In the genomic region with DNA sequence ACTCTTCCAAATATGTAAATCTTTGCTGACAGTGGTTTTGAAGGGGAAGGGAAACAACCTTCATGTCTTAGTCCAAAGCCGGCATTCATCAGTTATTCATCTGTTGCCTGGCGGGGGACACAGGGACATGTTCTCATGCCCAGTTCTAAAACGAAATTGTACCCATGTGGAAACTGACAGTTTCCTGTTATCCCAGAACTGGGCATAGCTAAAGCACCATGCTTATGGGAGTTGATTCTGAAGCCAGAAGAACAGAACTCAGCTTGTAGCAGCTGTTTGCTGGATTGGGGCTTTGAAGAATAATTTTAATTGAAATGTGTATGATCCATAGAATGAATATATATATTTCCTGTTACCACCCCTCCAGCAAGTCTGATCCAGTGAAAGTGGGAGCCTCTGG, we compare ENCODE assay signal across 16 mouse cellular contexts.
"Had no signal": no experiment of that assay in that cellular context is flagged by ENCODE, and none has a peak within 500 bp of the region (broad histone marks: within the 10 kb centered on the region; RNA-seq: fewer than 3 reads in every experiment).

No protein-coding gene starts in this region.

- H3K4me2 ChIP-seq: limb, embryonic 12.5 days; liver, embryonic 13.5 days; lung, embryonic 15.5 days; midbrain, embryonic 12.5 days; neural tube, embryonic 13.5 days; stomach, embryonic 15.5 days had no signal

- H3K4me3 ChIP-seq: left cerebral cortex, adult 2 months; limb, embryonic 12.5 days; liver, embryonic 13.5 days; lung, embryonic 15.5 days; megakaryocyte, embryonic 14.5 days; midbrain, embryonic 12.5 days; neural tube, embryonic 13.5 days; stomach, embryonic 15.5 days had no signal

- H3K27ac ChIP-seq: left cerebral cortex, adult 2 months; limb, embryonic 12.5 days; liver, embryonic 13.5 days; lung, embryonic 15.5 days; macrophage; midbrain, embryonic 12.5 days; neural tube, embryonic 13.5 days; stomach, embryonic 15.5 days had no signal

- DNase-seq: kidney, postnatal 4 days; liver; liver, embryonic 13.5 days; lung, postnatal 14 days; right cerebral cortex, postnatal 14 days; thymus, adult 2 months; thymus, postnatal 25 days had no signal

- H3K9ac ChIP-seq: limb, embryonic 12.5 days; liver, embryonic 13.5 days; liver, postnatal 0 days; lung, embryonic 15.5 days; midbrain, embryonic 12.5 days; neural tube, embryonic 13.5 days; stomach, embryonic 15.5 days had no signal

- H3K36me3 ChIP-seq: limb, embryonic 12.5 days; liver, embryonic 13.5 days; lung, embryonic 15.5 days; midbrain, embryonic 12.5 days; neural tube, embryonic 13.5 days; stomach, embryonic 15.5 days had no signal

- H3K27me3 ChIP-seq: liver, embryonic 13.5 days; lung, embryonic 15.5 days; midbrain, embryonic 12.5 days; neural tube, embryonic 13.5 days; stomach, embryonic 15.5 days had no signal

- H3K4me1 ChIP-seq: liver, embryonic 13.5 days; megakaryocyte, embryonic 14.5 days; neural tube, embryonic 13.5 days; stomach, embryonic 15.5 days had no signal

- H3K9me3 ChIP-seq: limb, embryonic 12.5 days; liver, embryonic 13.5 days; lung, embryonic 15.5 days; megakaryocyte, embryonic 14.5 days; midbrain, embryonic 12.5 days; neural tube, embryonic 13.5 days; stomach, embryonic 15.5 days had no signal
